Mouse (Mus musculus) thymus, adult 2 months (tissue): ENCODE results near the gene Sptan1. TPM values are rescaled to one million over a fixed set of nuclear protein-coding genes. Genes with fewer than 3 reads are reported as not detected.

Source experiments
- DNase-seq: peaks from one replicate; pipeline ENCODE4 v3.0.0; 2021
- H3K27ac ChIP-seq: fragments of 200-500 bp; 2 replicates; pipeline ENCODE4 v1.5.1; 2012; ENCODE audit warnings: low read length, control low read depth; ENCODE audit not compliant: control insufficient read depth, insufficient read depth
- H3K27me3 ChIP-seq: fragments of 200-500 bp; 2 replicates; pipeline ENCODE4 v1.6.1; 2012; ENCODE audit warnings: mild to moderate bottlenecking, low read length, moderate library complexity, mixed read lengths; ENCODE audit not compliant: control insufficient read depth, insufficient read depth
- H3K36me3 ChIP-seq: fragments of 200-500 bp; 2 replicates; pipeline ENCODE4 v1.6.1; 2012; ENCODE audit warnings: mild to moderate bottlenecking, low read length, moderate library complexity; ENCODE audit not compliant: control insufficient read depth, insufficient read depth
- H3K4me1 ChIP-seq: fragments of 200-500 bp; replicated peaks from 2 replicates; pipeline ENCODE4 v1.6.1; 2012; ENCODE audit warnings: low read length; ENCODE audit not compliant: control insufficient read depth, insufficient read depth
- H3K4me3 ChIP-seq: fragments of 200-500 bp; 2 replicates; pipeline ENCODE4 v1.5.1; 2012; ENCODE audit warnings: mild to moderate bottlenecking, low read length, control low read depth, moderate library complexity; ENCODE audit not compliant: control insufficient read depth, insufficient read depth
- CTCF ChIP-seq: fragments of 200-500 bp; IDR thresholded peaks from 2 replicates; pipeline ENCODE4 v1.5.1; 2012; ENCODE audit warnings: mild to moderate bottlenecking, control low read depth, low read length, moderate library complexity, borderline replicate concordance; ENCODE audit not compliant: control insufficient read depth, poor library complexity, insufficient read depth; ENCODE audit errors: extremely low read depth
- POLR2A ChIP-seq: fragments of 200-500 bp; IDR thresholded peaks from 2 replicates; pipeline ENCODE4 v1.6.1; 2012; ENCODE audit warnings: mild to moderate bottlenecking, low read length, control low read depth, moderate library complexity; ENCODE audit not compliant: control insufficient read depth, poor library complexity, insufficient read depth; ENCODE audit errors: extremely low read depth
- WGBS: fragments of 180-500 bp; shearing (Covaris S2); methylation state at CpG from one replicate; pipeline ENCODE4 v1.1.7; 2018; 5-methylcytosine and 5-hydroxymethylcytosine counted together
- polyA plus RNA-seq: library from polyadenylated mRNA; depleted of rRNA; stranded (reverse); fragments of >200 nt; gene quantifications from 2 replicates; pipeline ENCODE4 v1.2.3, GENCODE M21; 2012

The Sptan1 gene
- polyA plus RNA-seq, 1 experiment, result 168 TPM

- Histone ChIP-seq H3K4me1 (peaks cover 20% of the 10 kb centered on the region), H3K36me3 (peaks cover 22% of the 10 kb centered on the region), H3K4me3 (peak overlapping the region; percentile 55), H3K27me3 (no peaks in the 10 kb centered on the region), H3K27ac (no peak overlapping the region)
- TF ChIP-seq POLR2A (no peak), CTCF (0 out of 2 replicates have a peak, but pooled peaks have one; percentile 22)
- peak; percentile 59 for DNase-seq
- under 1% methylated on average over 62 of the region's 69 CpGs for WGBS
Observed at GRCm38 (mm10) chr2:30067031-30067888, 101.9 kb downstream of the Sptan1 start.

GRCm38 (mm10) chr2:30067962-30068361 lies 102.6 kb downstream of the Sptan1 start:
- WGBS, result 14% methylated on average over 7 of the region's 7 CpGs

GRCm38 (mm10) chr2:30072875-30073274 lies 107.5 kb downstream of the Sptan1 start:
- peaks cover 22% of the 10 kb centered on the region for H3K36me3 ChIP-seq
- no peak overlapping the region for H3K4me3 ChIP-seq
- peaks cover 4% of the 10 kb centered on the region; the same call in 1 of the 2 replicates for H3K4me1 ChIP-seq
- no peak for TF ChIP-seq CTCF
- TF ChIP-seq POLR2A, result no peak
- 95% methylated on average over 7 of the region's 7 CpGs for WGBS
- DNase-seq, result no peak
- no peak overlapping the region for H3K27ac ChIP-seq
- H3K27me3 ChIP-seq, result no peaks in the 10 kb centered on the region

More at GRCm38 (mm10) chr2:30067962-30068361, 102.6 kb downstream of the Sptan1 start:
- DNase-seq, result no peak
- H3K27ac ChIP-seq, result no peak overlapping the region
- H3K27me3 ChIP-seq, result no peaks in the 10 kb centered on the region
- peaks cover 22% of the 10 kb centered on the region for H3K36me3 ChIP-seq
- no peak overlapping the region for H3K4me3 ChIP-seq
- H3K4me1 ChIP-seq, result peaks cover 14% of the 10 kb centered on the region
- TF ChIP-seq POLR2A, result no peak
- TF ChIP-seq CTCF, result no peak

- Histone ChIP-seq H3K36me3 (peaks cover 22% of the 10 kb centered on the region), H3K27ac (no peak overlapping the region), H3K4me1 (peaks cover 4% of the 10 kb centered on the region; the same call in 1 of the 2 replicates), H3K27me3 (no peaks in the 10 kb centered on the region), H3K4me3 (no peak overlapping the region)
- DNase-seq, result no peak
- 90% methylated on average over 3 of the region's 3 CpGs for WGBS
- TF ChIP-seq CTCF (no peak), POLR2A (no peak)
Observed at GRCm38 (mm10) chr2:30073285-30073684, 107.9 kb downstream of the Sptan1 start.

- Histone ChIP-seq H3K27me3 (no peaks in the 10 kb centered on the region), H3K27ac (no peak overlapping the region), H3K4me1 (peaks cover 14% of the 10 kb centered on the region), H3K4me3 (no peak overlapping the region), H3K36me3 (peaks cover 2% of the 10 kb centered on the region; the same call in 1 of the 2 replicates)
- DNase-seq, result no peak
- WGBS, result 91% methylated on average over 3 of the region's 3 CpGs
- TF ChIP-seq POLR2A, result no peak
- TF ChIP-seq CTCF, result no peak
Observed at GRCm38 (mm10) chr2:30075625-30076024, 110.3 kb downstream of the Sptan1 start.

GRCm38 (mm10) chr2:30076439-30076838 lies 111.1 kb downstream of the Sptan1 start:
- Histone ChIP-seq H3K27ac (no peak overlapping the region), H3K4me3 (no peak overlapping the region), H3K27me3 (no peaks in the 10 kb centered on the region), H3K36me3 (no peaks in the 10 kb centered on the region), H3K4me1 (peaks cover 14% of the 10 kb centered on the region)
- TF ChIP-seq CTCF (no peak), POLR2A (no peak)
- WGBS, result 95% methylated on average over 9 of the region's 9 CpGs
- DNase-seq, result no peak
